Mouse (Mus musculus) activated CD4-positive, CD25-positive, alpha-beta regulatory T cell, adult 4 months (primary cell): ENCODE results near the gene Zranb1. TPM values are rescaled to one million over a fixed set of nuclear protein-coding genes. Genes with fewer than 3 reads are reported as not detected.

ENCODE experiments used
- polyA plus RNA-seq, 2 experiments: library from polyadenylated mRNA; unstranded; fragments of 100-300 nt; shearing (Covaris generic); gene quantifications; one replicate each; pipeline ENCODE4 v1.2.1; 2017

The Zranb1 gene
- polyA plus RNA-seq, 2 experiments from 2014 or later, result 8.7 to 10.8 TPM

Other genes starting within 250 kb of the Zranb1 start
- gene Fam53b, start 117.3 kb upstream of the Zranb1 start, polyA plus RNA-seq, result 10 to 100 TPM; 78.0 to 82.5 TPM
- gene Eef1akmt2, start 78.5 kb upstream of the Zranb1 start, polyA plus RNA-seq, result 10 to 100 TPM; 59.5 to 60.2 TPM
- 10 to 100 TPM; 29.6 to 36.5 TPM for gene Abraxas2, start 71.9 kb upstream of the Zranb1 start, polyA plus RNA-seq
- not detected for gene Fgfr2, start 192.2 kb downstream of the Zranb1 start, polyA plus RNA-seq
- gene Ctbp2, start 193.2 kb downstream of the Zranb1 start, polyA plus RNA-seq, result 1 to 10 TPM; 1.6 to 4.4 TPM